Mouse (Mus musculus): ENCODE results near the gene Timm17b.
A peak's percentile ranks its signal among the peaks of the same experiment; 100 is the strongest.
"Not testable (repeated sequence)": the region's sequence is repeated elsewhere in the genome, so short reads cannot be mapped to it uniquely, and the experiment has no call there.

The Timm17b gene

GRCm38 (mm10) chrX:7898880-7899874 lies at the start of gene Timm17b, which contains the start of gene Pqbp1:
TSS of gene Timm17b (plus strand) at chrX:7899357.
TSS of gene Pqbp1 (minus strand) at chrX:7899269.
- DNase-seq (ENCODE audit: low read depth, low spot score), result peak; percentile 90

GRCm38 (mm10) chrX:7854578-7854977 lies 44.6 kb upstream of the Timm17b start:
- DNase-seq (ENCODE audit: low read depth, low spot score), result peak; percentile 18

- DNase-seq (ENCODE audit: low read depth, low spot score), result no peak
Observed at GRCm38 (mm10) chrX:7859191-7859753, 39.9 kb upstream of the Timm17b start.

- no peak for DNase-seq (ENCODE audit: low read depth, low spot score)
Observed at GRCm38 (mm10) chrX:7863181-7863580, 36.0 kb upstream of the Timm17b start.

GRCm38 (mm10) chrX:7864551-7864950 lies 34.6 kb upstream of the Timm17b start:
- no peak for DNase-seq (ENCODE audit: low read depth, low spot score)

- no peak for DNase-seq (ENCODE audit: low read depth, low spot score)
Observed at GRCm38 (mm10) chrX:7865343-7865742, 33.8 kb upstream of the Timm17b start.

- DNase-seq (ENCODE audit: low read depth, low spot score), result no peak
Observed at GRCm38 (mm10) chrX:7865786-7866185, 33.4 kb upstream of the Timm17b start.

- no peak for DNase-seq (ENCODE audit: low read depth, low spot score)
Observed at GRCm38 (mm10) chrX:7867141-7867540, 32.0 kb upstream of the Timm17b start.

GRCm38 (mm10) chrX:7868506-7868905 lies 30.7 kb upstream of the Timm17b start:
- DNase-seq (ENCODE audit: low read depth, low spot score), result no peak

GRCm38 (mm10) chrX:7869826-7870225 lies 29.3 kb upstream of the Timm17b start:
- DNase-seq (ENCODE audit: low read depth, low spot score), result no peak

GRCm38 (mm10) chrX:7878007-7878419 lies 21.1 kb upstream of the Timm17b start, which contains the start of gene Pim2:
TSS of gene Pim2 (plus strand) at chrX:7878262.
- peak; percentile 82 for DNase-seq (ENCODE audit: low read depth, low spot score)

GRCm38 (mm10) chrX:7878495-7878894 lies 20.7 kb upstream of the Timm17b start:
- no peak for DNase-seq (ENCODE audit: low read depth, low spot score)

GRCm38 (mm10) chrX:7879819-7880218 lies 19.3 kb upstream of the Timm17b start:
- peak; percentile 81 for DNase-seq (ENCODE audit: low read depth, low spot score)

GRCm38 (mm10) chrX:7883841-7884567 lies 15.2 kb upstream of the Timm17b start, which contains the start of gene Slc35a2:
TSS of gene Slc35a2 (plus strand) at chrX:7884028.
- peak; percentile 82 for DNase-seq (ENCODE audit: low read depth, low spot score)

GRCm38 (mm10) chrX:7898211-7898610 lies 946 bp upstream of the Timm17b start:
- no peak for DNase-seq (ENCODE audit: low read depth, low spot score)

GRCm38 (mm10) chrX:7904441-7904840 lies 5.3 kb downstream of the Timm17b start:
- no peak for DNase-seq (ENCODE audit: low read depth, low spot score)

- DNase-seq (ENCODE audit: low read depth, low spot score), result no peak
Observed at GRCm38 (mm10) chrX:7907735-7908134, 8.6 kb downstream of the Timm17b start, which contains the start of gene Gm10491. TSS of gene Gm10491 (minus strand) at chrX:7907835.

GRCm38 (mm10) chrX:7909242-7909641 lies 10.1 kb downstream of the Timm17b start, which contains the start of gene Gm10490:
TSS of gene Gm10490 (plus strand) at chrX:7909542.
- not testable (repeated sequence) for DNase-seq (ENCODE audit: low read depth, low spot score)

GRCm38 (mm10) chrX:7910473-7910872 lies 11.3 kb downstream of the Timm17b start:
- DNase-seq (ENCODE audit: low read depth, low spot score), result no peak

- not testable (repeated sequence) for DNase-seq (ENCODE audit: low read depth, low spot score)
Observed at GRCm38 (mm10) chrX:7915669-7916068, 16.5 kb downstream of the Timm17b start.

GRCm38 (mm10) chrX:7917960-7918359 lies 18.8 kb downstream of the Timm17b start:
- DNase-seq (ENCODE audit: low read depth, low spot score), result not testable (repeated sequence)

Measured in mesoderm, embryonic 11.5 days (tissue).